Mouse (Mus musculus) MEL-GATA-1-ER (cell line): ENCODE data around the gene Klhl31.

ENCODE experiments used
- DNase-seq: peaks from one replicate; pipeline ENCODE4 v3.0.0-alpha.2; 2012; ENCODE audit warnings: low read depth; ENCODE audit errors: extremely low read depth

The Klhl31 gene

GRCm38 (mm10) chr9:77636450-77636951 lies at the start of gene Klhl31:
Klhl31 (plus strand) TSS chr9:77636500.
- DNase-seq, result no peak

GRCm38 (mm10) chr9:77586806-77587591 lies 49.3 kb upstream of the Klhl31 start:
- no peak for DNase-seq

DNA sequence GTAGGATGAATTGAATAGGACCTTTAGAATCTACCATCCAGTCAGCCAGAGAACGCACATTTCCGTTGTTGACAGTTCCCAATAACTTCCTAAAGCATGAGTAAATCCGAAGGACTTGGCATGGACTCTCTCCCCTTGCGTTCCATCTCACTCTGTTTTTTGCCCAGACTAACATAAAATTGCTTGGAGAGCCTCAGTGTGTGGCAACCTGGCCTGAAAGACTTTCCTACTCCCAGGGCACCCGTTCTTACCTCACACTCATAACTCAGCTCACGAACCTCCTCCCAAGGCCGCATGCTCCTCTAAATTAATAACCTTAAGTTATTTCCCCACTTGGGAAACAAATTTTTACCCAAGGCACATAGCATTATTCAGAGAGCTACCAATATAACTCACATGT lies 48.7 kb upstream of the Klhl31 start:
- DNase-seq, result no peak

DNA sequence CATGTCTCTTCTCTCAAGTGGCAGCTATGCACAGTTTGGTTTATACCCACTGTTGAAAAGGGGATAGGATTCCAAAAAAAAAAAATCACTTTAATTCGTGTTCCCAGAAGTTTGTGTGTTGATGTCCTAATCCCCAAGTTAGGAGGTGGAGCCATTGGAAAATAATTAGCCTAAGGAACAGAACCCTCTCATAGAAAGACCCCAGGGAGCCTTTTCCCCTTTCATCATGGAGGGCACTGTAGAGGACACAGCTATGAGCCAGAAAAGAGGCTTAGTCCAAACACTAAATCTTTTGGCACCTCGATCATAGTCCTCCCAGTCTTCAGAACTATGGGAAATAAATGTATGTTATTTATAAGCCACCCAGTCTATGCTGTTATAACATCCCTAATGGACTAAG lies 46.8 kb upstream of the Klhl31 start:
- no peak for DNase-seq

GRCm38 (mm10) chr9:77592423-77592822 lies 43.9 kb upstream of the Klhl31 start:
- no peak for DNase-seq

- no peak for DNase-seq
These were observed 41.2 kb upstream of the Klhl31 start for GRCm38 (mm10) chr9:77595006-77595626.

DNA sequence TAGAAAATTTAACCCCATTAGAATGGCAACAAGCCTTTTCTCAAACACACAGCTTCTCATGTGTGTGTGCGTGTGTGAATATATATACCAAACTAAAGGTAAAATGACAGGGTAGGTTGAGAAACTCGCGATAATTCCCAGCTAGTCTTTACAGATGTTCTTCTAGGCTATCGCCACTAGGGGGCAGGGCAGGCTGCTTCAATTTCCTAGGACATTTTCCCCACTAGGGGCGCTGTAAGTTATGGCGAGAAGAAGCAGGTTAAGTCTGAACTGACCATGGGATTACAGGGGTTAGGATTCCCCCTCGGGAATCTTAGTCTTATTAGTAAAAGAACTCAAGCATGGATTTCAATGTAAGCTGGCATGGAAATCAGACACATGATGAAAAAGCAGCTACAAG lies 39.9 kb upstream of the Klhl31 start:
- peak; percentile 60 for DNase-seq

DNA sequence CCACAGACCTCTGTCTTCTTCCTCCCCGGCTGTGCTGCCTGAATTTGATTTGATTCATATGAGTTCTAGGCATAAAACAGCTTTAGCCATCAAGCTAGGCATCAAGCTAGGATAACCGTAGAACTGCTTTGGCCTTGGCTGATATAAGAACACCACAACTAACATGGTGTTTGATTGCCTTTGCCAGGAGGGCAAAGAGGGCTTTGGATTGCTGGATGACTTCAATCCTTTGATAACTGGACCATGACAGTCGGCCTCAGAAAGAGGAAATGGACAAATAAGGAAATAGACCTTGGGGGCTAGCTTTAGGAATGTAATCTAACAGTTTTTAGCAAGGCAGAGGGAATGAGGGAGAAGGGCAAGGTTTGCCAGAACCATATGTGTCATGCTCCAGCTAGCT lies 37.7 kb upstream of the Klhl31 start:
- no peak for DNase-seq

DNA sequence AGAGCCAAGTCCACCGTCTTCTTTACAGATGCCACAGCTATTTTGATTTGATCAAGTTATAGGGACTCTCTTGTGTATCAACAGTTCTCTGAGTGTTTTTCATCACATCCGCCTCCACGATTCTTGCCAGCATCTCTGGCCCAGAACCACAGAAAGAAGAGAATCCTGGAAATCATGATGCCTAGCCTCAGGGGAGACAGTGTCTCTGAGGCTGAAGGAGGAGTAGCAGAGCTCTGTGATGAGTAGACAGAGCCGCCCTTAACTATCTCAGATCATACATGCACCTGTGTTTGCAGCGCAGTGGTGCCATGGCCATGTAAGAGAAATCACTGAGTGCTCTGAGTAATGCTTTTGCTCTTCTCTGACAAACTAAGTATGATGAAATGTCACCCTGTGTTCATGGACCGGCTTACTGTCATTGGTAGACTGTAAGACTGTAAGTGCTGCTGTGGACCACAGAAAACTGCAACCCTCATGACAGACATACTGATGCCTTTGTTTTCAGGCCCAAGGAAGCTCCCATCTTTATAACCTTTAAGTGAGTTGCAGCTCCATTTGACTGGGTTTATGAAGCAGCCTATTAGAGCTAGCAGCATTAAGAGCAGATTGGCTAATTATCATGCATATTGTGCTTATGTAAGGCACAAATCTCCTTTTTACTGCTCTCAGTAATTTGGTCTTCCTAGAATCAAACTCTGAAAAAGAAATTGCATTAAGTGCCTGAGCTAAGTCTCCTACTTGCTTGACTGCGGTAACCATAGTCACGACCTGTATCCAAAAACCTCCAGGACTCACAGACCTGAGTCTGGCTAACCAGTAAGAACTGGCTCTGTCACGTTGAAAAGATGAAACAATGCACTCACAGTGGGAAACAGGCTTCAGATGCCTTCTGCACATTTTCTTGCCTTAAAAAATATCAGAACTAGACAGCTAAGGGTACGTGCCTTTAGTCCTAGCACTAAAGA lies 33.7 kb upstream of the Klhl31 start:
- no peak for DNase-seq

- no peak for DNase-seq
These were observed 32.3 kb upstream of the Klhl31 start for GRCm38 (mm10) chr9:77603965-77604509.

- DNase-seq, result no peak
These were observed 29.0 kb upstream of the Klhl31 start for GRCm38 (mm10) chr9:77607295-77607694.

GRCm38 (mm10) chr9:77607840-77608239 lies 28.5 kb upstream of the Klhl31 start:
- DNase-seq, result no peak

DNA sequence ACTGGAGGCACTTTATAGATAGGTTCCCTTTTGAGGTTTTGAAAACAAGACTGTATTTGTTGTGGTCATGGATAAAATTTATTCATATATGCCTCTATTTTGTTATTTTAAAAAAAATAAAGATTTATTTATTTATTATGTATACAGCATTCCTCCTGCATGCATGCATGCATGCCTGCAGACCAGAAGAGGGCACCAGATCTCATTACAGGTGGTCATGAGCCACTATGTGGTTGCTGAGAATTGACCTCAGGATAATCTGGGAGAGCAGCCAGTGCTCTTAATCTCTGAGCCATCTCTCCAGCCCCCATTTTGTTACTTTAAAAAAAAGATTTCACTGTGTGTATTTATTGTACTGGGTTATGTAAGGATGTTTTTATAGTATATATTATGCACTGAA lies 25.5 kb upstream of the Klhl31 start:
- no peak for DNase-seq

- no peak for DNase-seq
These were observed 24.0 kb upstream of the Klhl31 start for GRCm38 (mm10) chr9:77612349-77612748.

GRCm38 (mm10) chr9:77615868-77616267 lies 20.4 kb upstream of the Klhl31 start:
- no peak for DNase-seq

GRCm38 (mm10) chr9:77616796-77617195 lies 19.5 kb upstream of the Klhl31 start:
- DNase-seq, result peak; percentile 52

DNA sequence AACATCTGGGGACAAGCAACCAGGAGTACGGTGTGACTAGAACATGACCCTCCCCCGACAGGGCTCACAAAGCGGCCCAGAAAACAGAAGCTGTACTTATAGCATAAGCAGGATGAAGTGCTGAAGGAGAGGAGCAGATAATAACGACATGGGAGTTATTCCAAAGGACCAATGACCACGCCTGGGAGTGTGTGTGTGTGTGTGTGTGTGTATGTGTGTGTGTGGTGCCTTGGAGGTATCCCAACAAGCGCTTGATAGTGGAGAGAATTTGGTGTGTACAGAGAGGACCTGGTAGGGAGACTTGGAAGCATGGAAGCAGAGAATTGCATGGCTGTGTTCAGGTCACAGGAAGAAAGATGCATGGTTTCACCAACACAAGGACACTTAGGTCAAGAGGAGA lies 18.5 kb upstream of the Klhl31 start:
- no peak for DNase-seq

DNA sequence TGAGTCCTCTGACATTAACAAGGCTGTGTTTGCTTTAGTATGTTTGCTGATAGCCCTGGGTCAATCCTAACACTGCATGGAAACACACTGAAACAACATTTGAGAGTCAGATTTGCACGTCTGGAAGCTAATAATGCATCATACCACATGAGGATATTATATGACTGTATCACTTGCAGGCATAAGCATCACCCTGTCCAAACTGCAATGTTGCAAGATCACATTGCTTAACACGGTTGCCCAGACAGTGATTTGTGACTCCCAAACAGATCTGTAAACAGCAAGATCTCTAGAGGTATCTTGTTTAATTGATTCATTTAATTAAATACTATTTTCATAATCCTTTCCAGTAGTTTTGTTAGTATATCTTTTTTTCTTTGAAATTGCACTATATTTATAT lies 17.9 kb upstream of the Klhl31 start:
- DNase-seq, result no peak

DNA sequence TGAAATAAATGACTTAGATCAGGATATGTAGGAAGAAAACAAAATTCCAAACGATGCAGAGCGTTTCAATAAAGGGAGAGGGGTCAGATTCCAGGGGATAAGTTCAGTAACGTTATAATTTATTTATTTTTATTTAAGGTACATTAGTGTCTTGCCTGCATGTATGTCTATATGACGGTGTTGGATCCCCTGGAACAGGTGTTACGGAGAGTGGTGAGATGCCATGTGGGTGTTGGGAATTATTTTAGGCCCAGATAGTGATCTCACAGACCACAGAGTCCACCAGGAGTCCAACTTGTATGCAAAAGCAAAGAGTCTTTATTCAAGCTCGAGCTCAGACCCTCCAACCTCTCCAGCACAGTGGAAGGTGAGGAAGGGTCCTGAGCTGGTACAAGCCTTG lies 16.2 kb upstream of the Klhl31 start:
- DNase-seq, result no peak

- no peak for DNase-seq
These were observed 15.8 kb upstream of the Klhl31 start for GRCm38 (mm10) chr9:77620482-77620881.

DNA sequence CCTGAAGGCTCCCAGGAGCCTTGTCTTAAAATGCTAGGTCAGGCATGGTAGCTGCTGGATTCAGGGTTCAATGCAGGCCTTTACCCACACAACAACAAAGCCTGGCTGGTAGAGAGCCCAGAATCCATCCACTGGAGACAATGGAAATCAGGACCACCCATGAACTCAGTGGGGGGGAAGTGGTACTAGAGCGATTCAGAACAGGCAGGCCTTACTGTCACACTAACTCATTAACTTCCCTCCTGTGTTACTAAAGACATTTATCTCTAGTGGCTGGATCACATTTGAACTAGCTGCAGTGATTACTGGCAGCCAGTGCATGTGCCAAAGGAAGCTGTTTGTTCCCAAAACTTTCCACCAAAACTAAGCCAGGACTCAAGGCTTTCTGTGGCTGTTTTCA lies 13.4 kb upstream of the Klhl31 start:
- DNase-seq, result no peak
